ENCODE assay signal across 8 mouse cellular contexts in genomic region chr2:122367701-122368080, GRCm38 (mm10). TPM values are rescaled to one million over a fixed set of nuclear protein-coding genes. Genes with fewer than 3 reads are reported as not detected.
DNase-seq lines count a peak whose midpoint lies in the region; ATAC-seq and TF ChIP-seq lines count a peak whose summit lies in the region.

No protein-coding gene starts in this region.

- no peak for TF ChIP-seq CTCF in lung, embryonic 14.5 days (IDR thresholded peaks at IDR 0.05; ENCODE audit: low read depth)
- TF ChIP-seq CTCF in embryonic fibroblast, embryonic 13.5 days (IDR thresholded peaks at IDR 0.05; ENCODE audit: borderline replicate concordance, insufficient read depth, low read length), result no peak

- no peak overlapping the region for H3K27ac ChIP-seq in lung, embryonic 14.5 days (ENCODE audit: low read depth)
- H3K27ac ChIP-seq in embryonic fibroblast, embryonic 13.5 days (ENCODE audit: insufficient read depth, low read length), result no peak overlapping the region
- no peak overlapping the region for H3K27ac ChIP-seq in intestine, embryonic 16.5 days (ENCODE audit: low read length)
- H3K27ac ChIP-seq in neural tube, embryonic 13.5 days (replicated peaks), result peak overlapping the region; percentile 68; the same call in 1 of the 2 replicates

- H3K4me3 ChIP-seq in lung, embryonic 14.5 days (ENCODE audit: low read depth, low read length), result peak overlapping the region; percentile 84
- peak overlapping the region; percentile 60 for H3K4me3 ChIP-seq in embryonic fibroblast, embryonic 13.5 days (ENCODE audit: insufficient read depth, low read length)
- peak overlapping the region; percentile 74 for H3K4me3 ChIP-seq in intestine, embryonic 16.5 days (ENCODE audit: low read length)
- H3K4me3 ChIP-seq in neural tube, embryonic 13.5 days, result peak overlapping the region; percentile 96

- peak overlapping the region; percentile 88 for H3K4me2 ChIP-seq in lung, embryonic 14.5 days
- peak overlapping the region; percentile 89 for H3K4me2 ChIP-seq in intestine, embryonic 16.5 days (ENCODE audit: low read depth, low read length)
- H3K4me2 ChIP-seq in neural tube, embryonic 13.5 days, result peak overlapping the region; percentile 80

- H3K9me3 ChIP-seq in lung, embryonic 14.5 days (ENCODE audit: low read depth, low read length), result no peaks in the 10 kb centered on the region
- no peaks in the 10 kb centered on the region for H3K9me3 ChIP-seq in intestine, embryonic 16.5 days (ENCODE audit: control insufficient read depth, low read length)
- H3K9me3 ChIP-seq in neural tube, embryonic 13.5 days, result no peaks in the 10 kb centered on the region

- 21% methylated on average over 4 of the region's 4 CpGs for WGBS in lung, embryonic 14.5 days
- WGBS in intestine, embryonic 16.5 days, result 25% methylated on average over 4 of the region's 4 CpGs
- WGBS in neural tube, embryonic 13.5 days, result 10% methylated on average over 4 of the region's 4 CpGs

- peak overlapping the region; percentile 84 for H3K9ac ChIP-seq in lung, embryonic 14.5 days
- H3K9ac ChIP-seq in intestine, embryonic 16.5 days (ENCODE audit: low read depth, low read length), result peak overlapping the region; percentile 82
- peak overlapping the region; percentile 98 for H3K9ac ChIP-seq in neural tube, embryonic 13.5 days

- TF ChIP-seq POLR2A in embryonic fibroblast, embryonic 13.5 days (IDR thresholded peaks at IDR 0.05; ENCODE audit: low read depth, low read length), result no peak

- no peak for DNase-seq in lung, embryonic 14.5 days
- no peak for DNase-seq in lung, postnatal 25 days (ENCODE audit: low spot score)
- DNase-seq in thymus, postnatal 10 days (ENCODE audit: low spot score in 2 of 2), result no peak
- no peak for DNase-seq in lung, postnatal 4 days

- ATAC-seq in lung, embryonic 14.5 days (ENCODE audit: insufficient read depth), result no peak
- ATAC-seq in intestine, embryonic 16.5 days, result no peak
- no peak for ATAC-seq in neural tube, embryonic 13.5 days (ENCODE audit: low read depth)
- ATAC-seq in inflammation-experienced regulatory T-cells, adult 6 months, result no peak

- no peaks in the 10 kb centered on the region for H3K27me3 ChIP-seq in lung, embryonic 14.5 days (ENCODE audit: insufficient read depth, low read length)
- H3K27me3 ChIP-seq in intestine, embryonic 16.5 days (replicated peaks; ENCODE audit: control insufficient read depth, insufficient read depth, low read length), result no peaks in the 10 kb centered on the region
- H3K27me3 ChIP-seq in neural tube, embryonic 13.5 days, result no peaks in the 10 kb centered on the region

- peaks cover 12% of the 10 kb centered on the region for H3K4me1 ChIP-seq in lung, embryonic 14.5 days (ENCODE audit: insufficient read depth)
- peaks cover 4% of the 10 kb centered on the region; the same call in 1 of the 2 replicates for H3K4me1 ChIP-seq in embryonic fibroblast, embryonic 13.5 days (ENCODE audit: control insufficient read depth, insufficient read depth, low read length)
- peaks cover 10% of the 10 kb centered on the region for H3K4me1 ChIP-seq in intestine, embryonic 16.5 days (ENCODE audit: control insufficient read depth, insufficient read depth, low read length)
- H3K4me1 ChIP-seq in neural tube, embryonic 13.5 days (replicated peaks), result peaks cover 45% of the 10 kb centered on the region

- peaks cover 5% of the 10 kb centered on the region; the same call in 1 of the 2 replicates for H3K36me3 ChIP-seq in lung, embryonic 14.5 days (ENCODE audit: insufficient read depth)
- no peaks in the 10 kb centered on the region for H3K36me3 ChIP-seq in intestine, embryonic 16.5 days (ENCODE audit: control insufficient read depth, insufficient read depth, low read length)
- H3K36me3 ChIP-seq in neural tube, embryonic 13.5 days, result peaks cover 16% of the 10 kb centered on the region; the same call in 1 of the 2 replicates

RNA-seq across cellular contexts. Expression of gene Shf, which starts 1.3 kb away (rescaled TPM):
- polyA plus RNA-seq in lung, embryonic 14.5 days (2014; fragmentation: Nextera tagmentation; extraction: Ambion mirVana), result 3.7 and 5.1 TPM in 2 replicates
- polyA plus RNA-seq in embryonic fibroblast, embryonic 13.5 days (2011; ENCODE audit: insufficient read length, low read depth, missing spikeins), result 10.6 and 12.3 TPM in 2 replicates
- polyA plus RNA-seq in intestine, embryonic 16.5 days (2015; fragmentation: Nextera tagmentation; extraction: Ambion mirVana), result 1.9 and 2.2 TPM in 2 replicates
- polyA plus RNA-seq in neural tube, embryonic 13.5 days (2015; fragmentation: Nextera tagmentation; extraction: Ambion mirVana), result 12.7 and 17.2 TPM in 2 replicates
- polyA plus RNA-seq in inflammation-experienced regulatory T-cells, adult 6 months (2017; shearing (Covaris generic)), result under 1 TPM in 1 of 3 experiments, not detected in 2; 0.39 TPM

RNA-seq across cellular contexts. Expression of gene Duox1, which starts 52.2 kb away (rescaled TPM):
- polyA plus RNA-seq in lung, embryonic 14.5 days (2014; fragmentation: Nextera tagmentation; extraction: Ambion mirVana), result not detected in 2 replicates
- polyA plus RNA-seq in embryonic fibroblast, embryonic 13.5 days (2011; ENCODE audit: insufficient read length, low read depth, missing spikeins), result not detected in 2 replicates
- 0.06 TPM in 1 of 2 replicates, not detected in the other for polyA plus RNA-seq in intestine, embryonic 16.5 days (2015; fragmentation: Nextera tagmentation; extraction: Ambion mirVana)
- 0.06 and 0.13 TPM in 2 replicates for polyA plus RNA-seq in neural tube, embryonic 13.5 days (2015; fragmentation: Nextera tagmentation; extraction: Ambion mirVana)
- polyA plus RNA-seq in inflammation-experienced regulatory T-cells, adult 6 months (2017; shearing (Covaris generic)), result not detected

RNA-seq across cellular contexts. Expression of gene Duoxa1, which starts 54.2 kb away (rescaled TPM):
- not detected in 2 replicates for polyA plus RNA-seq in lung, embryonic 14.5 days (2014; fragmentation: Nextera tagmentation; extraction: Ambion mirVana)
- 0.48 and 0.58 TPM in 2 replicates for polyA plus RNA-seq in embryonic fibroblast, embryonic 13.5 days (2011; ENCODE audit: insufficient read length, low read depth, missing spikeins)
- polyA plus RNA-seq in intestine, embryonic 16.5 days (2015; fragmentation: Nextera tagmentation; extraction: Ambion mirVana), result not detected in 2 replicates
- 0.29 TPM in 1 of 2 replicates, not detected in the other for polyA plus RNA-seq in neural tube, embryonic 13.5 days (2015; fragmentation: Nextera tagmentation; extraction: Ambion mirVana)
- polyA plus RNA-seq in inflammation-experienced regulatory T-cells, adult 6 months (2017; shearing (Covaris generic)), result not detected

RNA-seq across cellular contexts. Expression of gene Slc28a2, which starts 58.6 kb away (rescaled TPM):
- 0.12 and 0.26 TPM in 2 replicates for polyA plus RNA-seq in lung, embryonic 14.5 days (2014; fragmentation: Nextera tagmentation; extraction: Ambion mirVana)
- not detected in 2 replicates for polyA plus RNA-seq in embryonic fibroblast, embryonic 13.5 days (2011; ENCODE audit: insufficient read length, low read depth, missing spikeins)
- polyA plus RNA-seq in intestine, embryonic 16.5 days (2015; fragmentation: Nextera tagmentation; extraction: Ambion mirVana), result 93.5 and 105 TPM in 2 replicates
- 0.11 TPM in 1 of 2 replicates, not detected in the other for polyA plus RNA-seq in neural tube, embryonic 13.5 days (2015; fragmentation: Nextera tagmentation; extraction: Ambion mirVana)
- 100 to 1,000 TPM in 2 of 3 experiments, 10 to 100 TPM in 1; 66.9 to 135 (median 110) TPM for polyA plus RNA-seq in inflammation-experienced regulatory T-cells, adult 6 months (2017; shearing (Covaris generic))
